Mouse (Mus musculus) liver, embryonic 14.5 days (tissue): ENCODE measurements at regions not wholly inside any gene's neighbourhood (a gene's known extent, or its start where the extent isn't known, plus 50 kb on each side); places are given as distances from the start of the nearest gene placed in this dataset.

Experiments
- ATAC-seq: fragments of 200-750 bp; cut with Nextera tagmentation; 2 replicates; pipeline ENCODE4 v1.8.0; 2017; ENCODE audit warnings: moderate number of reproducible peaks, mild to moderate bottlenecking, moderate library complexity; ENCODE audit not compliant: insufficient read depth
- DNase-seq, 3 experiments: peaks; one replicate each; pipeline ENCODE4 v3.0.0-alpha.2; 2012 to 2013; ENCODE audit warnings: low read depth in 3 of 3, low spot score in 3 of 3
- H3K27ac ChIP-seq: fragments of 300-500 bp; sonication (generic); 2 replicates; pipeline ENCODE4 v1.5.1; 2014; ENCODE audit warnings: moderate library complexity, mild to moderate bottlenecking, control low read depth, inconsistent platforms
- H3K27me3 ChIP-seq: fragments of 300-500 bp; sonication (generic); 2 replicates; pipeline ENCODE4 v1.6.1; 2014; ENCODE audit warnings: mild to moderate bottlenecking, low read length, moderate library complexity; ENCODE audit not compliant: control insufficient read depth, insufficient read depth
- H3K36me3 ChIP-seq: fragments of 300-500 bp; sonication (generic); replicated peaks from 2 replicates; pipeline ENCODE4 v1.6.1; 2014; ENCODE audit warnings: low read depth; ENCODE audit not compliant: control insufficient read depth, insufficient read depth
- H3K4me1 ChIP-seq, 2 experiments: fragments of 200-500 bp in 1 of 2; fragments of 300-500 bp in 1 of 2; sonication (generic) in 1 of 2; replicated peaks; 2 replicates each; pipeline ENCODE4 v1.6.1; 2012 to 2014; ENCODE audit warnings: antibody characterized with exemption in 1 of 2, inconsistent platforms in 1 of 2, low read length in 1 of 2; ENCODE audit not compliant: control insufficient read depth in 2 of 2, insufficient read depth in 2 of 2
- H3K4me2 ChIP-seq: fragments of 300-500 bp; sonication (generic); 2 replicates; pipeline ENCODE4 v1.6.1; 2014; ENCODE audit warnings: low read depth, mild to moderate bottlenecking, control low read depth, moderate library complexity
- H3K4me3 ChIP-seq, 2 experiments: fragments of 200-500 bp in 1 of 2; fragments of 300-500 bp in 1 of 2; sonication (generic) in 1 of 2; 2 replicates each; pipeline ENCODE4 v1.5.1; 2012 to 2014; ENCODE audit warnings: low read depth in 2 of 2, low read length in 2 of 2, mild to moderate bottlenecking in 2 of 2, control low read depth in 1 of 2, inconsistent platforms in 1 of 2, moderate library complexity in 1 of 2; ENCODE audit not compliant: insufficient read depth in 1 of 2
- H3K9ac ChIP-seq: fragments of 300-500 bp; sonication (generic); replicated peaks from 2 replicates; pipeline ENCODE4 v1.6.1; 2014; ENCODE audit warnings: mild to moderate bottlenecking, control low read depth, moderate library complexity
- H3K9me3 ChIP-seq: fragments of 300-500 bp; sonication (generic); 2 replicates; pipeline ENCODE4 v1.6.1; 2016; ENCODE audit warnings: low read length, mixed read lengths; ENCODE audit not compliant: control insufficient read depth
- CTCF ChIP-seq: IDR thresholded peaks from 2 replicates; pipeline ENCODE4 v1.5.1; 2016; ENCODE audit warnings: antibody characterized with exemption, low read depth, control low read depth
- EP300 ChIP-seq: IDR thresholded peaks from 2 replicates; pipeline ENCODE4 v1.6.1; 2016; ENCODE audit warnings: antibody characterized with exemption, low read depth
- WGBS: fragments of 180-500 bp; shearing (Covaris S2); extraction: QIAGEN DNeasy Blood & Tissue Kit; methylation state at CpG from one replicate; pipeline ENCODE4 v1.1.7; 2014; ENCODE audit not compliant: insufficient replicate concordance; 5-methylcytosine and 5-hydroxymethylcytosine counted together

GRCm38 (mm10) chr1:61559514-61559913 lies 79.1 kb upstream of the Pard3b start:
- H3K4me1 ChIP-seq: no peaks in the 10 kb centered on the region
- no peaks in the 10 kb centered on the region for H3K36me3 ChIP-seq
- no peak overlapping the region for H3K27ac ChIP-seq
- H3K27me3 ChIP-seq: no peaks in the 10 kb centered on the region
- 60% methylated on average over 2 of the region's 2 CpGs for WGBS
- ATAC-seq: no peak
- H3K9me3 ChIP-seq: no peaks in the 10 kb centered on the region
- H3K4me2 ChIP-seq: no peak overlapping the region
- no peak overlapping the region for H3K4me3 ChIP-seq
- no peak overlapping the region for H3K9ac ChIP-seq
- no peak for DNase-seq
- TF ChIP-seq CTCF (no peak), EP300 (no peak)

GRCm38 (mm10) chr1:61562091-61562490 lies 76.5 kb upstream of the Pard3b start:
- no peak overlapping the region for H3K4me2 ChIP-seq
- no peak for DNase-seq
- no peaks in the 10 kb centered on the region for H3K36me3 ChIP-seq
- no peak overlapping the region for H3K9ac ChIP-seq
- no peaks in the 10 kb centered on the region for H3K9me3 ChIP-seq
- no peak overlapping the region for H3K4me3 ChIP-seq
- no peak for TF ChIP-seq CTCF
- TF ChIP-seq EP300: no peak
- ATAC-seq: no peak
- 46% methylated on average over 2 of the region's 2 CpGs for WGBS
- H3K27ac ChIP-seq: no peak overlapping the region
- no peaks in the 10 kb centered on the region for H3K27me3 ChIP-seq
- no peaks in the 10 kb centered on the region for H3K4me1 ChIP-seq

GRCm38 (mm10) chr1:61565471-61565870 lies 73.2 kb upstream of the Pard3b start:
- no peak for ATAC-seq
- Histone ChIP-seq H3K36me3 (no peaks in the 10 kb centered on the region), H3K27me3 (no peaks in the 10 kb centered on the region), H3K4me1 (no peaks in the 10 kb centered on the region), H3K4me2 (no peak overlapping the region), H3K9ac (no peak overlapping the region), H3K4me3 (no peak overlapping the region), H3K27ac (no peak overlapping the region), H3K9me3 (no peaks in the 10 kb centered on the region)
- DNase-seq: no peak
- TF ChIP-seq CTCF: no peak
- no peak for TF ChIP-seq EP300
- 35% methylated on average over 4 of the region's 4 CpGs for WGBS

- Histone ChIP-seq H3K9ac (no peak overlapping the region), H3K4me2 (no peak overlapping the region), H3K27ac (no peak overlapping the region), H3K36me3 (no peaks in the 10 kb centered on the region), H3K27me3 (no peaks in the 10 kb centered on the region), H3K4me1 (no peaks in the 10 kb centered on the region), H3K9me3 (no peaks in the 10 kb centered on the region), H3K4me3 (no peak overlapping the region)
- ATAC-seq: no peak
- no peak for DNase-seq
- TF ChIP-seq EP300 (no peak), CTCF (no peak)
- WGBS: 49% methylated on average over 2 of the region's 2 CpGs
These were observed 64.3 kb upstream of the Pard3b start for GRCm38 (mm10) chr1:61574276-61574675.

- Histone ChIP-seq H3K36me3 (no peaks in the 10 kb centered on the region), H3K4me3 (no peak overlapping the region), H3K27ac (no peak overlapping the region), H3K4me2 (no peak overlapping the region), H3K9me3 (no peaks in the 10 kb centered on the region), H3K4me1 (no peaks in the 10 kb centered on the region), H3K27me3 (no peaks in the 10 kb centered on the region), H3K9ac (no peak overlapping the region)
- DNase-seq (no peak), ATAC-seq (no peak)
- 62% methylated on average over 4 of the region's 4 CpGs for WGBS
- no peak for TF ChIP-seq EP300
- TF ChIP-seq CTCF: no peak
These were observed 61.9 kb upstream of the Pard3b start for GRCm38 (mm10) chr1:61576758-61577157.

- H3K4me1 ChIP-seq: no peaks in the 10 kb centered on the region
- H3K36me3 ChIP-seq: no peaks in the 10 kb centered on the region
- TF ChIP-seq EP300: no peak
- no peak for TF ChIP-seq CTCF
- H3K27ac ChIP-seq: no peak overlapping the region
- DNase-seq: no peak
- no peak for ATAC-seq
- no peaks in the 10 kb centered on the region for H3K9me3 ChIP-seq
- no peak overlapping the region for H3K4me3 ChIP-seq
- no peak overlapping the region for H3K9ac ChIP-seq
- no peaks in the 10 kb centered on the region for H3K27me3 ChIP-seq
- 66% methylated on average over 8 of the region's 8 CpGs for WGBS
- H3K4me2 ChIP-seq: no peak overlapping the region
These were observed 51.4 kb upstream of the Pard3b start for GRCm38 (mm10) chr1:61587251-61587650.
